Mouse (Mus musculus) fat pad, adult 2 months (tissue): ENCODE measurements around the gene Olfr221.
"Not testable (repeated sequence)": the region's sequence is repeated elsewhere in the genome, so short reads cannot be mapped to it uniquely, and the experiment has no call there.

Experiments
- DNase-seq: peaks from one replicate; pipeline ENCODE4 v3.0.0-alpha.2; 2011; ENCODE audit warnings: low read depth, low spot score; ENCODE audit errors: extremely low read depth

Olfr221 gene

GRCm38 (mm10) chr14:52042359-52042758 is at the start of gene Olfr221:
Gene Olfr221, minus strand, starts transcription at chr14:52042459.
- not testable (repeated sequence) for DNase-seq

- no peak for DNase-seq
Measured at GRCm38 (mm10) chr14:52083083-52083482, 40.8 kb upstream of the Olfr221 start.

GRCm38 (mm10) chr14:52071599-52072137 is 29.4 kb upstream of the Olfr221 start:
- no peak for DNase-seq

GRCm38 (mm10) chr14:52066135-52066534 is 23.9 kb upstream of the Olfr221 start:
- no peak for DNase-seq

- no peak for DNase-seq
Measured at GRCm38 (mm10) chr14:52061798-52062197, 19.5 kb upstream of the Olfr221 start.

- DNase-seq, result no peak
Measured at GRCm38 (mm10) chr14:52060800-52061199, 18.5 kb upstream of the Olfr221 start.

- DNase-seq, result no peak
Measured at GRCm38 (mm10) chr14:52059982-52060381, 17.7 kb upstream of the Olfr221 start.

GRCm38 (mm10) chr14:52052720-52053119 is 10.5 kb upstream of the Olfr221 start:
- DNase-seq, result not testable (repeated sequence)

GRCm38 (mm10) chr14:52045966-52046565 is 3.8 kb upstream of the Olfr221 start:
- no peak for DNase-seq

- DNase-seq, result no peak
Measured at GRCm38 (mm10) chr14:52044901-52045678, 2.8 kb upstream of the Olfr221 start.

- no peak for DNase-seq
Measured at GRCm38 (mm10) chr14:52043446-52043845, 1.2 kb upstream of the Olfr221 start.

- no peak for DNase-seq
Measured at GRCm38 (mm10) chr14:52039332-52039731, 2.9 kb downstream of the Olfr221 start.

GRCm38 (mm10) chr14:52035926-52036325 is 6.3 kb downstream of the Olfr221 start:
- DNase-seq, result no peak

GRCm38 (mm10) chr14:52026342-52026741 is 15.9 kb downstream of the Olfr221 start:
- DNase-seq, result no peak

GRCm38 (mm10) chr14:52024133-52024532 is 18.1 kb downstream of the Olfr221 start:
- DNase-seq, result no peak

GRCm38 (mm10) chr14:52022709-52023459 is 19.4 kb downstream of the Olfr221 start:
- DNase-seq, result no peak

GRCm38 (mm10) chr14:52022244-52022708 is 20.0 kb downstream of the Olfr221 start:
- no peak for DNase-seq

GRCm38 (mm10) chr14:52021568-52022212 is 20.6 kb downstream of the Olfr221 start:
- DNase-seq, result no peak

- no peak for DNase-seq
Measured at GRCm38 (mm10) chr14:52021138-52021529, 21.1 kb downstream of the Olfr221 start.

GRCm38 (mm10) chr14:52020486-52021137 is 21.6 kb downstream of the Olfr221 start, which contains the start of gene Zfp219:
Gene Zfp219, minus strand, starts transcription at chr14:52020733.
- no peak for DNase-seq
